Mouse (Mus musculus): ENCODE results near the gene Tmem200c.
A peak's percentile ranks its signal among the peaks of the same experiment; 100 is the strongest.

Tmem200c gene

GRCm38 (mm10) chr17:68826323-68826722 lies at the start of gene Tmem200c:
Gene Tmem200c, plus strand, starts transcription at chr17:68826623.
- no peak for DNase-seq (ENCODE audit: low read depth, low spot score)

DNA sequence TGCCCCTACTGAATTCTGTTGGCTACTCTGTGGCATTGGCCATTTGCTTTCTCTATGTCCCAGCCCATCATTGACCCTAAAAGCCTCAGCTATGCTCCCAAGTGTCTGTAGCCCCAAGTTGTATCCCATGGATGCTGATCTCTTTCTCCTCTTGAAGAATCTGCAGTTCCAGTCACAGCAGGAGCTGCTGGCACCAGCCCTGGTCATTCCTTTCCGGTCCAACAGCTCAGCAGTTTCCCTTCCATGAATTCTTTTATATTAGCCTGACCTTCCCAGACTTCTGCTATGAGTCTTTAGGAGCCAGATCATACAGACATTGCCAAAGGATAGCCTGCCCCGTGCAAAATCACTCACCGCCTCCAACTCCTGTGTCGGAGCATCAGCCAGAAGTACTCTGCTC lies 32.7 kb upstream of the Tmem200c start:
- no peak for DNase-seq (ENCODE audit: low read depth, low spot score)

DNA sequence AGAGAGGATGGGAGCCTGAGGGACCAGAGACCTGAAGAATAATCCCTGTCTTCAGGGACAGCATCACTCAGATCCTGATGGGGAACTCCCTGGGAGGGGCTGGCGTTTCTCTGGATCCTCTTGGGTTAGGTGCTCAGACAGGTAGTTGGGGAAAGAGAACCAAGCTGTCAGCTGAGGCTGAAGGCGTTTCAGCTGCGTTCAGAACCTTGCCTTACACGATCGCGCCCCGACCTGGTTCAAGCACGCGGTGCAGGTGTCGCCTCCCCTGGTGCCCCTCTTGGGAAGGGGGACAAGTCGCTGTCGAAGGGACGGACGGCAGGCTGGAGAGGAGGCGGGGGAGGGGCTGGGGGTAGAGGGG lies 10.2 kb downstream of the Tmem200c start:
- no peak for DNase-seq (ENCODE audit: low read depth, low spot score)

GRCm38 (mm10) chr17:68837013-68837858 lies 10.8 kb downstream of the Tmem200c start:
- peak; percentile 65 for DNase-seq (ENCODE audit: low read depth, low spot score)

DNA sequence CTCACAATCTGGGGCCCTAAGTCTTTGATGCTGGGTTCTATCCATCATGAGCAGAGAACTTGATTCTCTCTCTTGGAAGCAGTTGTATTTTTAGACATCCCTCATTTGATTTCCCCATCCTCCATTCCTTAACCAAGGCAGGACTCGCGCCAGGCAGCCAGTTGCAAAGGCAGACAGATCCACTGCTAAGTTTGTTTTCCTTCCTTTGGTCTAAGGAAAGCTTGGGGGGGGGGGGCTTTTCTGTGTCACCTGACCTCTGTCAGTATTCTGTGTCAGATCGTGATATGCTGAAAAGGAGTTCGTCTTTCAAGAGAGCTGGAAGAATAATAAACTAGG lies 11.4 kb downstream of the Tmem200c start:
- no peak for DNase-seq (ENCODE audit: low read depth, low spot score)

- no peak for DNase-seq (ENCODE audit: low read depth, low spot score)
Observed at GRCm38 (mm10) chr17:68839888-68840571, 13.6 kb downstream of the Tmem200c start.

- no peak for DNase-seq (ENCODE audit: low read depth, low spot score)
Observed at GRCm38 (mm10) chr17:68840572-68840939, 14.1 kb downstream of the Tmem200c start.

DNA sequence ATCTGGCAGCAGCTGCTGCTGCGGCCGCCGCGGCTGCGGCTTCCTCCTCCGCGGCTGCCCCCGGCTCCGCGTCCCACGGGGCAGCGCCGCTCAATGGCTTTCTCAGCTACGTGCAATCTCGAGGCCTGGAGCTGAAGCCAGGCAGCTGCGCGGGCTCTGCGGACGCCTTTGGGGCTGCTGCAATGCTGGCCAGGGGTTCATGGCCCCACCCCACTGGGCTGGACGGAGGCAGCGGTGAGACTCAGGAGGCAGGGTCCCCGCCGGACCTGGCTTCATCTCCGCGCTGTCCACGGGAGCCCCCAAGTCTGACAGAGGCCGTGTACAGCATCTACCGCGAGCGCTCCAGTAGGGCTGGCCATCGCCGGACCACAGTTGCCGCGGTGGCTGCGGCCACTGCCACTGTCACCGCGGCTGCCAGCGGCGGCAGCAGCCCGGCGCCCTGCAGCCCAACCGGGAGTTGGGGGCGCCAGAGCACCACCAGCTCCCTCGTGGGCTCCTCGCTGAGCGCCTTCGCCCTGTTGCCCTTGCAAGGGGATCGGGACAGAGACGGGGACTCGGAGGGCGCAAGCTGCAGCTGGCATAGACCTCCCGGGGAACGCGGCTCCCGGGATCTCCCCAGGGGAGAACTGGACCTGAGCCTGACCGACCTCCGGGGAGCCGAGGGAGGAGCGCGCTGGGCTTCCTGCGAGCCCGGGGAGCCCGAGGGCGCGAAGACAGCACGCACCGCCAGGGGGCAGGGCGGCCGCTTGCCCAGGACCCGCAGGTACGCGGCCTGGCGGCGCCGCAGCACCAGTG lies 14.9 kb downstream of the Tmem200c start:
- peak; percentile 77 for DNase-seq (ENCODE audit: low read depth, low spot score)

- no peak for DNase-seq (ENCODE audit: low read depth, low spot score)
Observed at GRCm38 (mm10) chr17:68841892-68842252, 15.4 kb downstream of the Tmem200c start.

DNA sequence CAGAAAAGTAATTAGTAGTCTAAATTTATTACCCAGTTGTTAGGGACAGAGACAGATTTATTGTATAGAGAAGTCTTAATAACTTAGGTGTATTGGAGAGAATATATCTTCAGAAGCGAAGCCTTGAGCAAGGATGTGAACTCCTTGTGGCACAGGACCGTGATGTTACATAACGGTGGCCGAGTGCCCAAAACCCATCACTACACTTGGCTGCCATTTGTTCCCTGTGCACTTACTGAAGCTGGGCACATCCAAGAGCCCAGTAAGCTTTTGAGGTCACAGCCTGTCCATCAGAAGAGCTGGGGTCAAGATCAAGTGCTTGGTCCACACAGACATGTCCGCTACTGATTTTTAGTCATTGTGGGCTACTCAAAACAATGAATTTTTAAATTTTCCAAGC lies 19.5 kb downstream of the Tmem200c start:
- no peak for DNase-seq (ENCODE audit: low read depth, low spot score)

DNA sequence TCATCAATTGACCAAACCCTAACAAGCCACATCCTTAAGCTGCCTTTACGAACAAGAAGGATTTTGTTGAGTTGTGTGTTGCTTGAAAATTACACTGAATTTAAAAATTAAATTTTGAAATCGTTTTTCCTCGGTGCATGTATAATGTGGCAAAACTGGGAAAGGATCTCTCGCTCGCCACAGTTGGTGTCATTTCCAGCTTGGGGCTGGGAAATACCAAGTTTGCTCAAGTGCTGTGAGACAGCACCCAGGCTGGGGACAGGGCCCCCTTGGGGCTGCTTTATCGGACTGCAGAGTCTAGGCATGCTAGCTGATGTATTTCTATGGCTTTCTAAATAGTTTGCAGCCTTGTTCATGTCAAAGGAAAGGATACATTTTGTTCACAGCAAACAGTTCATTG lies 22.3 kb downstream of the Tmem200c start:
- DNase-seq (ENCODE audit: low read depth, low spot score): no peak

- DNase-seq (ENCODE audit: low read depth, low spot score): no peak
Observed at GRCm38 (mm10) chr17:68852171-68852966, 25.9 kb downstream of the Tmem200c start.

GRCm38 (mm10) chr17:68864175-68864574 lies 37.8 kb downstream of the Tmem200c start:
- DNase-seq (ENCODE audit: low read depth, low spot score): no peak

- DNase-seq (ENCODE audit: low read depth, low spot score): no peak
Observed at GRCm38 (mm10) chr17:68868439-68868838, 42.0 kb downstream of the Tmem200c start.

GRCm38 (mm10) chr17:68874021-68874420 lies 47.6 kb downstream of the Tmem200c start:
- peak; percentile 26 for DNase-seq (ENCODE audit: low read depth, low spot score)

- no peak for DNase-seq (ENCODE audit: low read depth, low spot score)
Observed at GRCm38 (mm10) chr17:68875251-68875650, 48.8 kb downstream of the Tmem200c start.

GRCm38 (mm10) chr17:68875917-68876495 lies 49.6 kb downstream of the Tmem200c start:
- DNase-seq (ENCODE audit: low read depth, low spot score): no peak

GRCm38 (mm10) chr17:68881725-68882524 lies 55.5 kb downstream of the Tmem200c start:
- peak; percentile 34 for DNase-seq (ENCODE audit: low read depth, low spot score)

DNA sequence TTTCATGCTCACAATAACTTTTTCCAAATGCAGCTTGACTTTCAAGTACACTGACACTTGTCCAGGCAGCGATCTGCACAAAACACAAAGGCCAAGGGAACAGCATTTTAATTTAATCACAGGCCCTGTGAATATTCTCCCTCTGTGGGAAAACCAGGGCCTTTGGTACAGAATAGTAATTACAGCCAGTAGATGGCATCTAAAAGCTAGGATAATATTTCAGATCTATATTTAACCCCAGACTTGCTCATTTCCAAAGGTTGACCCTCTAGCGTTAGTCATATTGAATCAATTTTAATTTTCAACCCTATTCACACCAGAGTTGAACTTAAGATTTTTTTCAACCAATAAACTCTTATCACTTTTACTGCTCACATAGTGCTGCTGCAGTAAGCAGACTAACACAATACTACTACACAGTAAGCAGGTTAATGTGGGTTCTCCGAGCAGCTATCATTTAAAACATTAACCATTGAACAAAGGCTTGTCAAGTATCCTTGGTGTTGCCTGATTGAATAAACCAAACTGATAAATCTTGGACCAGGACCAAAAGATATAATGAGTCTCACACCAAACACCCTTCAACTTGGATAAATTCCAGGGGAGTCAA lies 57.2 kb downstream of the Tmem200c start:
- no peak for DNase-seq (ENCODE audit: low read depth, low spot score)

- DNase-seq (ENCODE audit: low read depth, low spot score): no peak
Observed at GRCm38 (mm10) chr17:68890672-68891071, 64.2 kb downstream of the Tmem200c start.
